Mouse (Mus musculus) layer of hippocampus, adult 2 months (tissue): ENCODE results near the gene Tfip11. TPM values are rescaled to one million over a fixed set of nuclear protein-coding genes. Genes with fewer than 3 reads are reported as not detected.

Experiments
- DNase-seq, 2 experiments: peaks; one replicate each; pipeline ENCODE4 v3.0.0; 2022; ENCODE audit warnings: low spot score in 2 of 2
- H3K27ac ChIP-seq: fragments of 200-600 bp; 2 replicates; pipeline ENCODE4 v1.8.1; 2022
- H3K4me3 ChIP-seq: fragments of 200-600 bp; 2 replicates; pipeline ENCODE4 v1.8.1; 2022; ENCODE audit warnings: mild to moderate bottlenecking
- CTCF ChIP-seq: fragments of 200-600 bp; conservative IDR thresholded peaks from 2 replicates; pipeline ENCODE4 v1.8.1; 2022; ENCODE audit warnings: antibody characterized with exemption, mild to moderate bottlenecking, moderate library complexity
- total RNA-seq, 2 experiments: library from RNA; stranded (reverse); gene quantifications; 2 replicates each; pipeline ENCODE4 v1.2.3; 2021

The Tfip11 gene
- total RNA-seq, 2 experiments from 2014 or later = 40.6 to 40.8 TPM

DNA sequence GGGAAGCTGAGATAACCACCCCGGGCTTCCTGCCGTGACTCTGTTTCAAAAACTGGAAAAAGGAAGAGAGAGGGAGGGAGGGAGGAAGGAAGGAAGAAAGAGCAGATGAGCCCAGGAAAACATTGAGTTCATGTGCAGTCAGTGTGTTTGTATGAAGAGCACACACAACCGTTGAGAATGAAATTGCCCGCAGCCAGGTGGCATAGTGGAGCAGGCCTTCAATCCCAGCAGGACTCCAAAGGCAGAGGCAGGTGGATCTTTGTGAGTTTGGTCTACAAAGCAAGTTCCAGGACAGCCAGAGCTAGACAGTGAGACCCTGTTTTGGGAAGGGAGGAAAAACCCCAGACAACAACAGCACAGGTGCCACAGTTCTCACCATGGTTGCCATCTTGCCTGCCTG is 41.2 kb downstream of the Tfip11 start:
- DNase-seq = no peak
- peak overlapping the region; percentile 98; the same call in 1 of the 2 replicates for H3K27ac ChIP-seq
- peak; percentile 64 for TF ChIP-seq CTCF
- no peak overlapping the region for H3K4me3 ChIP-seq

GRCm38 (mm10) chr5:112367929-112368328 is 41.8 kb downstream of the Tfip11 start:
- no peak for TF ChIP-seq CTCF
- H3K27ac ChIP-seq = peak overlapping the region; percentile 98
- no peak for DNase-seq

DNA sequence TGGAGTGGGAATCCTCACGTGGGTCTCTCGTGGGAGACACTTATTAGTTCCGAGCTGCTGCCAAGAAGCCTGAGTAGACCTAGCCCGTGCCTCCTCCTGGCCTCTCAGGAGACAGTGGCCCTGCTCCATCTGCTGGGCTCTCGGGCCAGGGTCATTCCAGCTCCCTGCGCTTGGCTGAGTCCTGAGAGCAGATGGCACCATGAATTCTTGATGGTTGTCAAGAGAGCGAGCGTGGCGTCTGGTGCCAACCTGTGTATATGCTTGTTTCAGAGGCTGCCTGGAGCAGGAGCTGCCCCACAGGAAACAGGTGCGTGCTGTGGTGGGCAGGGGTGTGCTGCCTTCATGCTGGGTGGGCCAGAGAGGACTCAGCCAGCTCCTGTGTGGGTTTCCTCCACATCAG is 42.5 kb downstream of the Tfip11 start:
- no peak for TF ChIP-seq CTCF
- no peak for DNase-seq
- Histone ChIP-seq H3K4me3 (no peak overlapping the region), H3K27ac (peak overlapping the region; percentile 98)

More at GRCm38 (mm10) chr5:112367929-112368328, 41.8 kb downstream of the Tfip11 start:
- no peak overlapping the region for H3K4me3 ChIP-seq

DNA sequence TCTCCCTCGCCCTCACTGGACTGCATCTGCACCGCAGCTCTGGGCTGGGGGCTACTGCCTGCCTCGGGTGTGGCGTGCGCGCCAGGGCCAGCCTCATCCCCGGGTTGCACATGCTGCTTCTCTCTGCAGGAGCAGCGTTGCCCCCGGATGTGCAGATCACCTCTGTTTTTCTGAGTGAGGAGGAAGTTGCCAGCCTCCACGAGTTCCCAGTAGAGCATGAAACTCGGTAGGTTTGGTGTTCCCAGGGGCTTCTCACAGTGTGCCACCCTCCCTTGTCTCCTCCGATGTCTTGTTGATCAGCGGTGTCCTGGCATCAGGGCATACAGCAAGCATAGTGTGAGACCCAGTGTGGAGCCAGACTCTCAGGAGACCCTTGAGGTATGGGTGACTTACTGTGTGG is 43.2 kb downstream of the Tfip11 start:
- TF ChIP-seq CTCF = no peak
- H3K4me3 ChIP-seq = no peak overlapping the region
- H3K27ac ChIP-seq = peak overlapping the region; percentile 98
- DNase-seq = no peak

GRCm38 (mm10) chr5:112370236-112370813 is 44.2 kb downstream of the Tfip11 start:
- H3K4me3 ChIP-seq = no peak overlapping the region
- DNase-seq = no peak
- H3K27ac ChIP-seq = peak overlapping the region; percentile 98
- TF ChIP-seq CTCF = no peak

- peak; percentile 65 to 90 for DNase-seq
- no peak for TF ChIP-seq CTCF
- Histone ChIP-seq H3K27ac (peak overlapping the region; percentile 98), H3K4me3 (no peak overlapping the region)
These were observed 45.8 kb downstream of the Tfip11 start for GRCm38 (mm10) chr5:112371933-112372332.

- H3K27ac ChIP-seq = peak overlapping the region; percentile 81
- no peak overlapping the region for H3K4me3 ChIP-seq
- no peak for TF ChIP-seq CTCF
- no peak for DNase-seq
These were observed 50.0 kb downstream of the Tfip11 start for GRCm38 (mm10) chr5:112376111-112376510.

DNA sequence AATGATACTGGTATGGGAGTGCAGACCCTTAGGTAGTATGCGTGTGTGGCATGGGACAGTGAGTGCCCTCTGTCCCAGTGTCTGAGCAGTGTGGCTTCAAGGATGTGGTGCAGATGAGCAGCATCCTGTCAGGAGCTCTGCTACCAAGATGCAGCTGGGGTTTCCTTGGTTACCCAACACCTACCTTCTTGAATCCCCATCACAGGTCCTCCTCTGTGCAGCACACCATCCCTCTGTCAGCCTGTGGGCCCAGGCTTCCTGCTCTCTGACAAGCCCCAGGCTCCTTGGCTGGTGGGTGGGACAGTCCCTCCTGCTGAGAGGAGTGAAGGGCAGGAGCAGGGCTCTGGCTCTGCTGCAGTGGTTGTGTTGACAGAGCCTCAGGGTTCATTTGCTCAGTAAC is 51.2 kb downstream of the Tfip11 start:
- DNase-seq = no peak
- no peak for TF ChIP-seq CTCF
- H3K4me3 ChIP-seq = no peak overlapping the region
- peak overlapping the region; percentile 79 for H3K27ac ChIP-seq

- peak overlapping the region; percentile 37; the same call in 1 of the 2 replicates for H3K27ac ChIP-seq
- no peak for DNase-seq
These were observed 52.6 kb downstream of the Tfip11 start for GRCm38 (mm10) chr5:112378716-112379115.

DNA sequence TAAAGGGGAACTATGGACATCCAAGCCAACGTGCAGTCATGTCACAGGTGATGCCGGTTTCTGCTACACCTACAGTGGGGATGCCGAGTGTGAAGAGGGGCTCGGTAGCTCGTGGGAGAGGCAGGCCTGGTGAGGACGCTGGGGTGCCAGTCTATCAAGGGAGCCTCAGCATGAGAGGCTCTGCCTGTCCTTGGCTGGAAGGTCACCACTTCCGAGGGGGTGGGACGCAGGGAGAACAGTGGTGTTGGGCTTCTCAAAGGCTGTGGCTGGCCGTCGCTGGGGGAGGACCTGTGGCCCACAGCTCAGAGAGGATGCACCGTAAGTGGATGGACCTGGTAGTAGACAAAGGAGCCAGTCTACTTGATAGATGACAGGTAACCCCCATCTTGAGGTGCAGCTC is 55.0 kb downstream of the Tfip11 start:
- H3K27ac ChIP-seq = no peak overlapping the region
- H3K4me3 ChIP-seq = no peak overlapping the region
- TF ChIP-seq CTCF = no peak
- DNase-seq = no peak

More at GRCm38 (mm10) chr5:112378716-112379115, 52.6 kb downstream of the Tfip11 start:
- H3K4me3 ChIP-seq = no peak overlapping the region
- TF ChIP-seq CTCF = no peak

GRCm38 (mm10) chr5:112382042-112382441 is 55.9 kb downstream of the Tfip11 start:
- Histone ChIP-seq H3K4me3 (no peak overlapping the region), H3K27ac (peak overlapping the region; percentile 79)
- DNase-seq = no peak
- TF ChIP-seq CTCF = no peak

GRCm38 (mm10) chr5:112382641-112383330 is 56.6 kb downstream of the Tfip11 start:
- no peak for TF ChIP-seq CTCF
- peak; percentile 50 to 65 for DNase-seq
- Histone ChIP-seq H3K27ac (peak overlapping the region; percentile 79), H3K4me3 (no peak overlapping the region)

DNA sequence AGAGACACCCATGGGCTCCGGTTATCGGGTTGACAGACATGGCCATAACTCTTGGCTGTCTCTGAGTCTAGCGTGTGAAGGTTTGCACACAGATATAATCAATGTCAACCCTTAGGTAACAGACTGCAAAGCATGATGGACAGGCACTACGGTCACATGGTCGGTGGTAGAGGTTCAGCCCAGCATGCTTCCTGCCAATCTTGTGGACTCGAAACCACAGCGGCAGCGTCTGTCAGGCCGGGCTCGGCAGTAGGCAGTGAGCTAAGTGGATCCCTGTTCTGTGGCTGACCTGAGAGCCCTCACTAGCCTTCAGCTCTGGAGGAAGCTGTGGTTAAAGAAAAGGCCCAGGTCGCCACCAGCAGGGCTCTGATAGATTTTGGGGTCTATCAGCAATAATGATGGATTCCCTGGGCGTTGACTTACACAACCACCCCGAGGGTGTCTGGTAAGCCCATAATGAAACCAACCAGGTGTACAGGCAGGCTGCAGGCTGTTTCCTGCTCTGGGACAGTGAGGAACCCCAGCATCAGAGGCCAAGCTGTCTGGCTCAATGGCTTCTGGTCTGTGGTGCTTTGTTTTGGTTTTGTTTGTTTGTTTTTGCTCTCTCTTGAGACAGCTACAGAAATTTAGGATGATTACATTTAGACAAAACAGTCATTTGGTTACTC is 58.8 kb downstream of the Tfip11 start:
- no peak for DNase-seq
- H3K27ac ChIP-seq = no peak overlapping the region
- H3K4me3 ChIP-seq = no peak overlapping the region
- TF ChIP-seq CTCF = no peak
